In genomic region chr11:107859288-107859687, GRCm38 (mm10) we compare ENCODE assay signal across 9 mouse cellular contexts. TPM values are rescaled to one million over a fixed set of nuclear protein-coding genes. Genes with fewer than 3 reads are reported as not detected.
DNase-seq lines count a peak whose midpoint lies in the region; ATAC-seq lines count a peak whose summit lies in the region.
"Had no signal": no experiment of that assay in that cellular context is flagged by ENCODE, and none has a peak within 500 bp of the region (broad histone marks: within the 10 kb centered on the region; RNA-seq: fewer than 3 reads in every experiment).

No protein-coding gene starts in this region.

- WGBS in hindbrain, embryonic 11.5 days: 23% methylated on average over 7 of the region's 7 CpGs
- WGBS in hindbrain, embryonic 12.5 days: 25% methylated on average over 7 of the region's 7 CpGs
- 26% methylated on average over 7 of the region's 7 CpGs for WGBS in embryonic facial prominence, embryonic 10.5 days
- WGBS in large intestine, adult 2 months: 8% methylated on average over 7 of the region's 7 CpGs
- WGBS in midbrain, embryonic 14.5 days: 22% methylated on average over 7 of the region's 7 CpGs

- H3K4me1 ChIP-seq in hindbrain, embryonic 11.5 days (replicated peaks; ENCODE audit: control insufficient read depth, insufficient read depth, low read length): no peaks in the 10 kb centered on the region
- H3K4me1 ChIP-seq in hindbrain, embryonic 12.5 days: no peaks in the 10 kb centered on the region
- no peaks in the 10 kb centered on the region for H3K4me1 ChIP-seq in embryonic facial prominence, embryonic 10.5 days
- no peaks in the 10 kb centered on the region for H3K4me1 ChIP-seq in midbrain, embryonic 14.5 days (ENCODE audit: control insufficient read depth, insufficient read depth, low read length)
- H3K4me1 ChIP-seq: megakaryocyte, embryonic 14.5 days had no signal

- no peaks in the 10 kb centered on the region for H3K9me3 ChIP-seq in hindbrain, embryonic 11.5 days (ENCODE audit: control insufficient read depth, low read length)
- no peaks in the 10 kb centered on the region for H3K9me3 ChIP-seq in hindbrain, embryonic 12.5 days (replicated peaks)
- no peaks in the 10 kb centered on the region for H3K9me3 ChIP-seq in embryonic facial prominence, embryonic 10.5 days
- no peaks in the 10 kb centered on the region for H3K9me3 ChIP-seq in midbrain, embryonic 14.5 days (ENCODE audit: control insufficient read depth, low read length)
- H3K9me3 ChIP-seq: megakaryocyte, embryonic 14.5 days had no signal

- H3K4me2 ChIP-seq in hindbrain, embryonic 11.5 days (replicated peaks; ENCODE audit: low read depth, low read length): no peak overlapping the region
- H3K4me2 ChIP-seq in hindbrain, embryonic 12.5 days (replicated peaks): no peak overlapping the region
- H3K4me2 ChIP-seq in midbrain, embryonic 14.5 days (ENCODE audit: low read length): no peak overlapping the region

- H3K27me3 ChIP-seq in hindbrain, embryonic 11.5 days (ENCODE audit: control insufficient read depth, insufficient read depth, low read length): no peaks in the 10 kb centered on the region
- peaks cover 6% of the 10 kb centered on the region for H3K27me3 ChIP-seq in hindbrain, embryonic 12.5 days
- no peaks in the 10 kb centered on the region; the same call in 1 of the 2 replicates for H3K27me3 ChIP-seq in embryonic facial prominence, embryonic 10.5 days (replicated peaks; ENCODE audit: low read depth, poor library complexity, severe bottlenecking)
- no peaks in the 10 kb centered on the region for H3K27me3 ChIP-seq in midbrain, embryonic 14.5 days (ENCODE audit: control insufficient read depth, insufficient read depth, low read length)

- no peak overlapping the region for H3K9ac ChIP-seq in hindbrain, embryonic 11.5 days (ENCODE audit: low read depth, low read length)
- no peak overlapping the region for H3K9ac ChIP-seq in hindbrain, embryonic 12.5 days
- H3K9ac ChIP-seq in midbrain, embryonic 14.5 days (replicated peaks; ENCODE audit: low read length): no peak overlapping the region

- H3K36me3 ChIP-seq in hindbrain, embryonic 11.5 days (ENCODE audit: control insufficient read depth, insufficient read depth, low read length): no peaks in the 10 kb centered on the region
- no peaks in the 10 kb centered on the region for H3K36me3 ChIP-seq in hindbrain, embryonic 12.5 days
- H3K36me3 ChIP-seq in embryonic facial prominence, embryonic 10.5 days (replicated peaks): no peaks in the 10 kb centered on the region
- H3K36me3 ChIP-seq in midbrain, embryonic 14.5 days (ENCODE audit: control insufficient read depth, insufficient read depth, low read length): no peaks in the 10 kb centered on the region

- peak; percentile 81 for DNase-seq in hindbrain, embryonic 11.5 days (ENCODE audit: low spot score)
- peak; percentile 54 for DNase-seq in CD4-positive helper T cell, adult 2 months (ENCODE audit: low read depth, low spot score)
- peak; percentile 10 for DNase-seq in adrenal gland, postnatal 25 days
- peak; percentile 65 for DNase-seq in embryonic facial prominence, embryonic 10.5 days (ENCODE audit: low spot score)
- DNase-seq in large intestine, adult 2 months (ENCODE audit: low read depth, low spot score): peak; percentile 18
- peak; percentile 91 for DNase-seq in midbrain, embryonic 14.5 days
- DNase-seq in yolk sac, embryonic 10.5 days (ENCODE audit: low spot score): peak; percentile 20

- no peak overlapping the region for H3K27ac ChIP-seq in hindbrain, embryonic 11.5 days (ENCODE audit: low read depth, low read length)
- H3K27ac ChIP-seq in hindbrain, embryonic 12.5 days: no peak overlapping the region
- H3K27ac ChIP-seq in embryonic facial prominence, embryonic 10.5 days (replicated peaks): no peak overlapping the region
- H3K27ac ChIP-seq in midbrain, embryonic 14.5 days (replicated peaks; ENCODE audit: low read depth, low read length): no peak overlapping the region

- no peak for ATAC-seq in hindbrain, embryonic 11.5 days (ENCODE audit: low FRiP score)
- ATAC-seq in hindbrain, embryonic 12.5 days (ENCODE audit: low FRiP score): no peak
- ATAC-seq in midbrain, embryonic 14.5 days (ENCODE audit: low FRiP score, low TSS enrichment): no peak

- no peak overlapping the region for H3K4me3 ChIP-seq in hindbrain, embryonic 11.5 days (ENCODE audit: low read depth, low read length)
- H3K4me3 ChIP-seq in hindbrain, embryonic 12.5 days: no peak overlapping the region
- H3K4me3 ChIP-seq in embryonic facial prominence, embryonic 10.5 days: no peak overlapping the region
- H3K4me3 ChIP-seq in midbrain, embryonic 14.5 days (replicated peaks; ENCODE audit: low read depth, low read length): no peak overlapping the region
- H3K4me3 ChIP-seq: megakaryocyte, embryonic 14.5 days had no signal

RNA-seq across cellular contexts. Expression of gene Cacng5, which starts 55.6 kb away (rescaled TPM):
- 0.82 and 0.84 TPM in 2 replicates for polyA plus RNA-seq in hindbrain, embryonic 11.5 days (2014; fragmentation: Nextera tagmentation; extraction: Ambion mirVana)
- 2.3 and 2.6 TPM in 2 replicates for polyA plus RNA-seq in hindbrain, embryonic 12.5 days (2016; fragmentation: Nextera tagmentation; extraction: Ambion mirVana)
- 0.15 TPM in 1 of 2 replicates, not detected in the other for total RNA-seq in adrenal gland, postnatal 25 days (2021)
- polyA plus RNA-seq in embryonic facial prominence, embryonic 10.5 days (2016; fragmentation: Nextera tagmentation; extraction: Ambion mirVana): 0.34 and 0.52 TPM in 2 replicates
- polyA plus RNA-seq in large intestine, adult 2 months (2012; rRNA removed): 0.01 and 0.04 TPM in 2 replicates
- 7.6 and 8.4 TPM in 2 replicates for polyA plus RNA-seq in midbrain, embryonic 14.5 days (2014; fragmentation: Nextera tagmentation; extraction: Ambion mirVana)

Comparison
In these comparisons a context has a peak if more than half of its experiments do, and no peak if none do; other contexts are left out.
1. DNase-seq: peak in every context shown above with its lines; median percentile 91 in midbrain, embryonic 14.5 days; 81 in hindbrain, embryonic 11.5 days; 65 in embryonic facial prominence, embryonic 10.5 days; 54 in CD4-positive helper T cell, adult 2 months; 20 in yolk sac, embryonic 10.5 days; 18 in large intestine, adult 2 months; 10 in adrenal gland, postnatal 25 days.